Mouse (Mus musculus) layer of hippocampus, adult 9-11 months (tissue): ENCODE data around the gene Sdc4.

Experiments
- DNase-seq: peaks from one replicate; pipeline ENCODE4 v3.0.0; 2022

Sdc4 gene

DNA sequence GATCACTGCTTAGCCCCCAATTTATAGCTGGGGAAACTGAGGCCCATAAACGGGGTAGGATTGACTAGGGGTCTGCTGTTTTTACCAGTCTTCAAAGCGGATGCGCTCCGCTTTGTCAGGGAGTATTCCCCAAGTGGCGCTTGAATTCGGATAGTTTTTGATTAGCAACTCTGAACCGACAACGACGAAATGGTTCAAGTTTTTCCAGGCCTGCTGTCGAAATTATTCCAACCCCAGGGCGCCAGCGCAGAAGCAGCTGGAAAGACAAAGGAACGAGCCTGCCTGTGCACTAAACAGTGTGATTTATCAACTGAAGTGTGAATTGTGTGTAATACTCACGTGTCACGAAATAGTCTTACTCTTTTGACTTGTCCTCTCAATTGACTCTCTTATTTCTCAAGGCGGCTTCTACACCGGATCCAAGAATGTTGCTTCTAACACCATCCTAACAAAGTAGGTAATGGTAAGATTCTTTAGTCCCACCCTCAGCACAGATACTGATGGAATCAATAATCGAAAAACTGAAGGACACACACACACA is at the start of gene Sdc4:
TSS of gene Sdc4 (minus strand) at position 428 of the 541 bp plus-strand sequence.
- DNase-seq = no peak

DNA sequence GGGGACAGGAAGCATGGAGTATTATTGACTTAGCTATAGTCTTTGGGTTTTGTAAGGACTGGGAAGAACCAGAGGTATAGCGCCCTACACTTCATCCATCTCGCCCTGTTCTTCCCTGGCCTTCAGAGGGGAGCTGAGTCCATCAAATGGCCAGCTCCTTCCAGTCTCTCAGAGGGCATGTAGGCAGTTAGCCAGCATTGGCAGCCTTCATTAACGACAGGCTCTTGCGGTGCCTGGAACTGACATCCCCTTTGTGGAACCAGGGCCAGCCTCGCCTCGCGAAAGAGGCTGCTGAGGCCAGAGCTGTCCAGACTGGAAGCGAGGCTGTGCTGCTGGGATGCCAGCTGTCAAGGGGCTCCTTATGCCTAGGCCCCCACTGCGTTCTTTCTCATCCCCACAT is 44.1 kb upstream of the Sdc4 start:
- DNase-seq = peak; percentile 87

DNA sequence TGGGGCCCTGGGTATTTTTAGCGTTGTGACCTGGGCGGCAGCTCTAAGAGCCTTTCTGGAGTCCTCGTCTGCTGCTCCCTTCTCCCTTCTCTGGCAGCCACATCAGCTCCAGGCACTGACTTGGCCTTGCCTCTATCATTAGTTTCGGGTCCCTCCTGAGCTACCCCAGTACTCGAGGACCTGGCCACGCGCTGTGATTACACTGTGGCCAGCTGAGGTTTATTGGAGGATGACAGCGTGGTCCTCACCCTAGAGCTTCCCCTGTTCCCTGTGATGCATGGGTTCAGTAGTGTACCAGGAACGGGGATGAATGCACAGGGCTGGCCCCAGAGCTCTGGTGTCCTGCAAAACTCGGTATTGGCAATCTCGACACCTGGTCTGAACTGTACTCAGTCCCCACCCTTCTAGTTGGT is 43.4 kb upstream of the Sdc4 start:
- peak; percentile 19 for DNase-seq

DNA sequence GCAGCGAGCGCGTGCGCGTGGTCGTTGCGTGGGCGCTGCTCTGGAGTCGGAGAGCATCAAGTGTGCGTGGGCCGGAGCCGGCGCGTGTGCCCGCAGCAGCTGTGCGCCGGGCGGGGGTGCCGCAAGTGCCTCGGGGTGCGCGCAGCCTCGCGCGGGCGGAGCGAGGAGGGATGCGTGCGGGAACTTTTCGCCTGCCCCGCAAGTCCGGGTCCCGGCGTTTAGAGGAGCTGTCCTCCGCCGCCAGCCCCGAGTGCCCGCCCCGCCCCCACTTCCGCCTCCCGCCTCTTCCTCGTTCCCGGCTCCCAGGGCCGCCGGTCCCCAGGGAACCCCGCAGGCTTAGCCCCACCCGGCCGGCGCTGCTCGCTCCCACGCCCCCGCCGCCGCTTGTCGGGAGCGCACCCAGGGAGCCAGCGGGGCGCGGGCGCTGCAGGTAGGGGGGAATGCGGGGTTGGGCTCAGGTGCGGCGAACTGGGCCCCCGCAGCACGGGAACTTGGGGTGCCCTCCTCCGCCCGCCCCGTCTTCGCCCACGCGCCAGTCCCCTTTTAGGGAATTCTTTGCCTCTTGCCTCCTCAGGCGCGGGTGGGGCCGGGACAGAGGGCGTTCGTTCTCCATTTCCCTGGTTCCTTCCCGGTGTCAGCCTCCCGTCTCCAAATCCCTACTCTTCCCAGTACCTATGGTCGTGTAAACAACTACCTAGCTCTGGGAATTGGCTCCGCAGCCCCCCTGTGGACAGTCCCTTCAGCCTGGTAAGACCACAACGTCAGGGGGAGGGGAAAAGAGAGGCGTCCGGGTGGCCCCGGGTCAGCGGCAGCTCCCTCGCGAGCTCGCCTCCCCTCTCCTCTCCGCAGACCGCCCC is 42.8 kb upstream of the Sdc4 start:
- peak; percentile 89 for DNase-seq

DNA sequence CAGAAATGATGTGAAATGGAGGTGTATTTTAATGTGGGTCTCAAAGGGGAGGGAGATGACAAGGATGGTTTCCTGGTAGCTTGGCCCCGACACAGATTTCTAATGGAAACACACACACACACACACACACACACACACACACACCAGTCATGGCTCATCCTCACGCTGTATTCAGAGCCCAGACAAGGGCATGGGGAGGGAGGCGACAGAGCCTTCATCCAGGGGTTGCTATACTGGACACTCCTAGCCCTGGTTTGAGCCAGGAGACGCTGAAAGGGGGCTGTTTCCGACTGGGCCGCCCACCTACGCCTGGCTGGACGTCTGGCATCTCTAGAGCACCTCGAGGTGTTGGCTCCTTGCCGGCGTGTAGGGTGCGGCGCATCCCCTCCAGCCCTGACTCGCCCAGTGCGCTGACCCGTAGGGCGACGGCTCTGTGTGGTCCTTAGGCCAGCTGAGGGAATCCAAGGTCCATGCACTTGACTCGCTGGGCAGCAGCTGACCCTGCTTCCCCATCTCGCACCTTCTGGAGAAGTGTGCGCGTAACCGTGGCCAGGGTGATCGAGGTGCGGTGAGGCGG is 42.1 kb upstream of the Sdc4 start, which contains the start of gene Dbndd2:
TSS of gene Dbndd2 (plus strand) at position 426 of the 577 bp plus-strand sequence.
- DNase-seq = no peak

DNA sequence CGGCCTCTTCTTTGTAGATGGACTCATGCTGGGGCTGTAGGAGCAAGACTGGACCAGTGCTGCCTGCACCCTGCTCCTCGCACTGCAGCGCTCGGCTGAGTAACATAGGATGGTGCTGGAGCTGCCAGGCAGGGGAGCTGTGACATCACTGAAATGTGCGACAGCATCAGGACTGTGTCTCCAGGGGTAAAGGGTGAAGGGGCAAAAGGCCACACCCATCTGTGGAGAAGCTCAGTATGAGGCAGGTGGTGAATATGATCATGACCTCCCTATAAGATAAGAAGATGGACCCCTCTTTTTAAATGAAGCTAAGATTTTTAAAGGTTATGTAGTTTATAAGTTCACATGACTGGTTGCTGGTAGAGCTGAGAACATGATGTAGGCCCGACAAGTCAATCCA is 29.9 kb upstream of the Sdc4 start, which contains the start of gene Trp53tg5:
TSS of gene Trp53tg5 (minus strand) at position 101 of the 400 bp plus-strand sequence.
- no peak for DNase-seq

DNA sequence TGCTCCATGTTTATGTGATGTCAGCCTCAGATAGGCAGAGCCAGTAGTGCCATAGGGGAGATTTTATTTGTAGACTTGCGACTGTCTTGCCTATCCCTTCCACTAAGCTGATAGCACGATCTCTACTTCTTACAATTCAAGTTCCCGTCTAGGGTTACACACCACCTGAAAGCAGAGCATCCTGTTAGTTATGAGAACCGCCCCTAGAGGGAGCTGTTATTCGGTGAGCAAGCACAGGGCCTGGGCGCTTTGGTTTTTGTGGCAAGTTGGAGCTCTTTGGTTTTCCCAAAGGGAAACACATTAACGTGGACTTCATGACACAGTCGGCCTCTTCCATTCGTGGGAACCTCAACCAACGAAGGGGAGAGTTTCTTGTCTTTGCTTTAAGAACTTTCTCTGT is 26.6 kb upstream of the Sdc4 start:
- DNase-seq = peak; percentile 54

DNA sequence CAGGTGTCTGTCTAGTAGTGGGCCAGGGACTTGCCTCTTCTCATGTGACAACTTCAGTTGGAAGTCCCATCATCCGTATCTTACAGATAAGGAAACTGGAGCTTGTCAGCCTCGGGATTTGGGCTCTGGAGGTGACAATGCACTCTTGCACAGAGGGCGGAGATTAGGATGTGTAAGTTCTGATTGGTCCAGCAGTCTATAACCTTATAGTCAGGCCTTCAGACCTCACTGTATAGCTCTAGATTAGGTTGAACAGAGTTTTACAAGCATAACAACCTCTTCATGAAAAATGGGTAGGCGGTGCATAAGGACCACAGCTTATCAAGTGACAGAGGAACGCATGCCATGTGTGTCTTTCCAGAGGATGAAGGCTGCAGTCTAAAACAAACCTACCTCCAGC is 23.1 kb upstream of the Sdc4 start:
- no peak for DNase-seq

DNA sequence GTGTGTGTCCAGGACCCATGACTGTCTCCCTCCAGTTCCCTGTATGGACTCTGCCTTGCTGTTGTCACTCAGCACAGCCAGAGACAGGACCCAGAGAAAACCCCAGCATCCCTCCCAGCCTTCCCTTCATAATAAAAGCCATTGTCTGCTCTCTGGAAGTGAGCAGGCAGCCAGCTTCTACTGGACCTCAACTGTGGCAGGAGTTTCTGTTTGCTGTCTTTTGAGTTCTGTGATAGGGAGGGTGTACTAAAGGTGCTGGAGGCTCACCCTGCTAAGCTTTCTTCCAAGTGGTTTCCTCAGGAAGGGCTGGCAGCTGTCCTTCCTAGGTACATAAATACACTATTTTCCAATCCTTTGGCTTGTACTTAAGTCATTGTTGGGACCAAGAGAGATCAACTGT is 21.5 kb upstream of the Sdc4 start:
- DNase-seq = no peak

DNA sequence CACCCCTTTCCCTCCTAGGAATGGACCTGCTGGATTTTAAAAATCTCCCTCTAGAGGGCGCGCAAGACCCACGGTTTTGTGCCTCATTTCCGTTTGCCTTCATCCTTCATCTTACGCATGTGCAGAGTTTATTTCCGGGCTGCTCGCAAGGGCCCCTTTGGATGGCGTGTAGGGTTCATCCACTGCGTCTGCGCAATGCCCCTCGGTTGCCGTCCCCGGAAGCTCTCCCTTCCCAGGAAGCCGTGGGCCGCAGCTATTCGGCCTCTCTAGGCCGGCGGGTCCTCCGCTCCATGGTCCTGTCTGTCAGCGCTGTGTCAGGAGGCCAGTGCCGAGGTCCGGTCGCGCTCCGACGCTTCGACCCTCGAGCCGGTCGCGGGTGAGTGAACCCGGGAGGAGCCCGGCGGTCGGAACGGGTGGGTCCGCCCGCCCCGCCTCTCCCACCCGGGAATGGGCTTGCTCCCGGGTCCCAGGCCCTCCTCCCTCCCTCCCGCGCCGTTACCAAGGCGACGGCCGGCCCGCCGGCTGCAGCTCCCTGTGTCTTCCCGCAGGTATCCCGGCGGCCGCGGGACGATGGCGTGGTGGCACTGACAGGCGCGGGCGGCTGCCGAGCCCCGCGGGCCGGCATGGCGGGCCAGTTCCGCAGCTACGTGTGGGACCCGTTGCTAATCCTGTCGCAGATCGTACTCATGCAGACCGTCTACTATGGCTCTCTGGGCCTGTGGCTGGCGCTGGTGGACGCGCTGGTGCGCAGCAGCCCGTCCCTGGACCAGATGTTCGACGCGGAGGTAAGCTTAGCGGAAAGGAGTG is 17.3 kb upstream of the Sdc4 start, which contains the start of gene Gm20458:
TSS of gene Gm20458 (plus strand) at position 223 of the 807 bp plus-strand sequence.
- peak; percentile 98 for DNase-seq

DNA sequence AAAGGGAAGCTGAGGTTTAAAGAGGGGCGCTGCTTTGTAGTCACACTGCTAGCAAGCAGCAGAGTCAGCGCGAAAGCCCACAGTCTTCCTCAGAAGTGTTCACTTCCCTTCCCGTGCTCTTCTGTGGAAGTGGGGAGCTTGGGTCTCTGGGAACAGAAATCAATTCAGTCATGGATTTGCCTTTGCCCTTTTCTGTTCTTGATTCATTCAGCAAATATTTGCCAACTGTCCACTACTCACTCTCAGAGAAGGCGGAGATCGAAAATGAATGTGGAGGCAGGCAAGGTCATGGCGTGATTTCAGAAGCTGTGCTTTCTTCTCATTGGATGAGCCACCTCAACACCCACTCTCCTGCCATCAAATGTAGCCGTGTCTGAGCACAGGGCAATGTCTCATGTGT is 14.8 kb upstream of the Sdc4 start:
- no peak for DNase-seq

DNA sequence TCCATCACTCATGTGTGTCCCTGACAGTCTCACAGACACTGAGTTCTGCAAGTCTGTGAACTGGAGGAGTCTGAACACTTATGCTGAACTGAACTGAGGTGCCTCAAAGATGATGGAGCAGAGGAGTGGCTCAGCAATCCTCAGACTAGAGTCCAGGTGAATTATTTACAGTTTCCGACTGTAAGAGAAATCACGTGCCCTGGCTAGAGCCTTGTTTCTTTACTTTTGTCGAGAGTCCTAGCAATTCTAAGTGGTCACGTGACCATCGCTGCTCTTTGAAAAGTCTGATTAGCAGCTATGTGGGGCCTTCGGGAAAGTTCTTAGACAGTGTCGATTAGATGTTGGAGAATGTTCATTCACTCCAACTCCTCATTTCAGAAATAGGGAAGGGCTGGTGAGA is 14.3 kb upstream of the Sdc4 start:
- DNase-seq = no peak

DNA sequence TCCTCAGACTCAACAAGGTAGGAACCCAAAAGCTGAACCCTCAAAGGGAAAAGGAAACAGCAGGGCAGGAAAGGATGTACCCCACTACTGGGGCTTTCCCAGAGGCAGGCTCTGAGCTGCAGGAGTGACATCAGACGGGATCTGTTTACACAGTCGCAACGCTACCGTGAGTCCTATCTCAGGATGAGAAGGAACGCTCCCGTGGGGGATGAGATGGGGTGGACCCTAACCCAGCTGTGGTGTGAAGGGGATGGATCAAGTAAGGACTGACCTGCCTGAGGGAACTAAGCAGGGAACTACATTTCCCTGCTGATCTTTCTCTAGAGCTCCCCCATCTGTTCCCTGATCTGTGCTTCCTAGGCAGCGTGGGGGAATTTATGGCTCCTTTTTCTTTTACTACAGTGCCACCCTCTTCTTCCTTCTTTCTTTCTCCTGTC is 13.2 kb upstream of the Sdc4 start, which contains the start of gene Sys1:
TSS of gene Sys1 (plus strand) at position 101 of the 437 bp plus-strand sequence.
- DNase-seq = peak; percentile 40

DNA sequence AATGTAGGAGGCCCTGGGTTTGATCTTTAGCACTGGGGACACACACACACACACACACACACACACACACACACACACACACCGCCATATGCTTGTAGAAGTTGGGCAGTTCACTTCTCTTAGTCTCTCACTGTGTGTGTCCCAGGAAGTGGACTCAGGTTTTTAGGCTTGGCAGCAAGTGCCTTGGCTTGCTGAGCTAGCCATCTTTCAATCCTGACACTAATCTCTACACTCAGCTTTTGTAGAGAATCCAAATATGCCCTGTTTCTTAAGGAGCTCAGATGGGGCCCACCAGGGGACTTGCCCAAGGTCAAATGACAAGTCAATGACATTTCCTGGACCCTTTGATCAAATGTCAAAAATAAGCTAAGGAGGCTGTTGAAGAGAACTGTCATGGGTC is 12.7 kb upstream of the Sdc4 start:
- no peak for DNase-seq

DNA sequence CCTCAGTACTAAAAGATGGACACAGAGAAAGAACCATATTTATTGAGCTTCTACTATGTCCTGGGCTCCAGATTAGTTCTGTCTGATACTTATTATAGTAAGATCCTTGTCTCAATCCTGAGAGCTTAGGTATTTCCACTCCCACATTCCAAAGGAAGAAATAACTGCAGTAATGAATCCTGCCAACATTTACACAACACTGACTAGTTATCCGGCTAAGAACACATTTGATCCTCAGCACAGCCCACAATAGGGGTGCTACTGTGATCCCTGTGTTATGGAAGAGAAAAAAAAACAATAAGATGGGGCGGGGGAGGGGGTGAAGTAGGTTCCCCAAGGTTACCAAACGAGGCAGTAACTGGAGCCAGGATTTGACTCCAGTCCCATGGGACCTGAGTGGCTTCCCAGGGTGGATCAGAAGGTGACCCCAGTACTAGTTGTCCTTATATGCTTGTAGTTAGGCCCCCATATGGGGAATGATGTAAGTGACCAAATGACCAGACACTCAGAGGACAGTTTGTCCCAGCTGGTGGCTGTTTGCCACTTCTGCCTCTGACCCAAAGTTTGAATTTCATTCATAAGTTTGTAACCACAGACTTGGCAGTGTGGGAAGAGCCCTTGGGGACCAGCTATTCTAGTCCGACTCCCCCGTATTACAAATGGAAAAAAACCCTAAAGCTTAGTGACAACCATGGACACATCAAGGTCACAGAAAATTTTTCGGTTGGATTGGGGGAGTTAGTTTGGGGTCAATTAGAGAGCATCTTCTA is 11.9 kb upstream of the Sdc4 start:
- no peak for DNase-seq

DNA sequence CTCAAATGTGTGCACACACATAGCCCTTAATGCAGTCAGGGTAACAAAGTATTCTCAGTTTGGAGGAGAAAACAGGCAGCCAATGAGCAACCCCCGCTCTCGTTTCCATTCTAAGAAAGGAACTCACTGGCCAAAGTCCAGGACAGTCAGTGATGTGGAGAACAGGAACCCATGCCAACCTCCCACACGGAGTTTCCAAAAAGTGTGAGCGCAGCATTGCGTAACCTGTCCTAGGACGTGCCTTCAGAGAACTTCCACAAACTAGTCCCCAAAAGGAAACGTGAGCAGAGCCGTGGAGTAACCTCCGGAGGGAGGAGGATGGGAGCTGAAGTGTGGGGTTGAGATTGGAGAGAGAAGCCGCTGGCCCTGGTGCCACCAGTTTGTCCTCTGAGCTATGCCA is 11.2 kb upstream of the Sdc4 start:
- DNase-seq = peak; percentile 81

DNA sequence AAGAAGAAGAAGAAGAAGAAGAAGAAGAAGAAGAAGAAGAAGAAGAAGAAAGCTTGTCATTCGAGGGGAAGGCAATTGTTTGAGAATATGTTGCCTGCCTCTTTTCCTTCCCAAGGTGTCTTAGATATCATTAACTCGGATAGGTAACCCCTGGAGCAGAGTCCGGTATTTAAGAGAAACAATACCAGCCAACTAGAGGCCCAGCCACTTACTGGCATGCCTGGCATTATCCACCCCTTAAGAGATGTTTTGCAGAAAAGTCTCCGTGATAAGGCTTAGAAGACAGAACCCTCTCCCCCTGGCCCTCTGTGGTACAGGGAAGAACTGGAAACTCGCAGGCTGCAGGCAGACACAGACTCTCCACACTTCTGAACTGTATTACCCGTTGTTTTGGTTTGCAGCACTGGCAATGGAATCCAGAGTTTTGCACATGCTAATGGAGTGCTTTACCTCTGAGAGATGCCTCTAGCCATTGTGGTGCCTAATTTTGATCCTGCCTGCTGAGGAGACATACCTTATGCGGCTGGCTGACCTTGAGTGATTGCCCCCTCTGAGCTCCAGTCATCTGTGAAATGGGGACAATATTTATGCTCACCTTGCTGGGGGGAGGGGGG is 10.3 kb upstream of the Sdc4 start:
- DNase-seq = no peak

DNA sequence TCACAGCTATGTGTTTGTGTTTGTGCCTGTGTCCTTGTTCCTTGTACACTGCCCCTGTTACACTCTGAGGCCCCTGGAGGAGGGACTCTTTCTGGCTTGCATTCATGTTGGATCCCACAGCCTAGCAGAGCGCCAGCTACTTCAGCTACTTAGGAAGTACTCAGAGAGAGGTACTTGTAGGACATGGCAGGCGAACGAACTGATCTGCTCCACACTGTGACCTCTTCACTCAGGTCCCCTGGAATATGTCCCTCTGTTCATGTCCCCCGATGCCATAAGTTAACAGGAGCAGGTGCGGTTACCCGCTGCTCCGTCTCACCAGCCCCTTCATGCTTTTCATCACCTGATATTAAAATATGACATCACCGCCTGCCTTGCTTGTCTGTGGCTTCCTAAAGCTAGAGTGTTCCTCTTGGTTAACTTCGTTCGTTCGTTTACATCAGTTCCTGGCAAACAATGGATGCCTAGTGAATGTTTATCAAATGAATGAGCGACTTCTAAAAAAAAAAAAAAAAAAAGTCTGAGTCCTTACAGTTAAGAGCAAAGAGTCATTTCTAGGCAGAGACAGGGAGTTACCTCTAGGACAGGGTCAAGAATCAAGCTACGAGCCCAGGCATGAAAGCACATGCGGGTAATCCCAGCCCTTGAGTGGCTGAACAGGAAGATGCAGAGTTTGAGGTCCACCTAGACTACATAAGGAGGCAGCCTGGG is 9.5 kb upstream of the Sdc4 start:
- no peak for DNase-seq

DNA sequence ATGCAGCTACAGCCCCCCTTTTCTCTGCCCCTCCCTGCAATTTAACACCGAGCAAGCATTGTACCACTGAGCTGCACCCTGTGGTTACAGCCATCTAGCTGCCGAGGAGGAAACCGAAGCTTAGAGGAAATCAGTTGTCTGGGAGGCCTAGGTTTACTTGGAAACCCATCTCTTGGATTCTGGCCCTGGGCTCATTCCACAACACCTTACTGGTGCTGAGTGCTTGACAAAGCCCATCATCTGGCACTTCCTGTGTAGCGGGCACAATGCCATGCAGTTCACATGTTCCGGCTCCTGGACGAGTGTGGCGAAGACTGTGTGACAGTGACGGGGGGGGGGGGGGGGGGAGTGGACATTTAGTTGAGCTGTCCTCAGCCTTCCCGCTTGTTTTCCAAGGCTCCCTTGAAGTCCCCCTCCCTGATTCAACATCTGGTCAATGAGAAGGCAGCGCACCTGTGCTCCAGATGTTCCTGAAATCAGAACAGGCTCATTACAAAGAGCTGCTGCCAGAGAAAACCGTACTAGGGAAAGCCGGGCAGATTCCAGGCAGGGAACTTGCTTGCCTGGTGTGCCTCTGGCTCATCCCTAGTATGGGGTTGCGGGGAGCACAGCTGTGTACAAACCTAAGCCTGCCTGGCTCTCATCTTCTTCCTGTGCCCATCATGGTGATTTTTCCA is 8.5 kb upstream of the Sdc4 start:
- DNase-seq = no peak

DNA sequence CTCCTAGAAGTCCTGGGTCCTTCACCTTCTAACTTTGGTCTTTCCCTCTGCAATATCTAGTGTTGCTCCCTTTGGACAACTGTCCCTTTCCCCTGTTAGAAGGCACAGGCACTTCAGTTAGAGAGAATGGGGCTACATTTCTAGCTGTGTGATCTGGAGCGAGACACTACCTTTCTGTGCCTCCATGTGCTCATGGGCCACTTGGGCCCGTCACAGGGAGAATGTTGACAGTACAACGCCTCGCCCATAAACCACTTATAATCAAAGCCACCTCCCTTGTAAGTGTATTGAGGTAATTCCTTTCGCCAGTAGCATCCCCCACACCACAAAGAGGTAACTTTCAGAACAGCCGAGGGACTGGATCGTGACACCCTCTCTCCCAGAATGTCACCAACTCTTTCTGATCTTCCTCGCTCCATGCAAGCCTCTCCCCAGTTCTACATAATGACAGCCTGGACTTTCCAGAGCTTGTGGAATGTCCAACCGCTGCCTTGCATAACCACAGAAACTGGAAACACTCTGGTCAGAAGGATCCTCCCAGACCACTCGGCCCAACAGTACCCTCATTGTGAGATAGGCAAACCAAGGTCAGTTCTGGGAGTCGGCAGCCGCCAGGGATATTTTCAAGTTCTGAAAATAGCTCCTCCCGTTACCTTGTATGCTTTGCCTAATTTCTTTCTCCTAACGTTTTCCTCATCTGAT is 5.8 kb upstream of the Sdc4 start:
- no peak for DNase-seq
